Mouse (Mus musculus): Measurements from ENCODE around the gene Tiprl. TPM values are rescaled to one million over a fixed set of nuclear protein-coding genes. Genes with fewer than 3 reads are reported as not detected.

Gene Tiprl
- polyA plus RNA-seq (2015; fragmentation: Nextera tagmentation; extraction: Ambion mirVana), result 36.4 and 38.4 TPM in 2 replicates

- peak within 1 kb of the TSS; percentile 99 for H3K4me3 ChIP-seq (ENCODE audit: low read depth, low read length)
- H3K27me3 ChIP-seq (ENCODE audit: control insufficient read depth, insufficient read depth, low read depth, low read length), result no peaks in the 10 kb centered on the region
- H3K36me3 ChIP-seq (ENCODE audit: control insufficient read depth, insufficient read depth), result no peaks in the 10 kb centered on the region
- peak within 1 kb of the TSS; percentile 94 for H3K9ac ChIP-seq (ENCODE audit: low read depth, low read length)
- H3K4me1 ChIP-seq (ENCODE audit: control insufficient read depth, low read depth, low read length), result peaks cover 16% of the 10 kb centered on the region
- WGBS (ENCODE audit: insufficient replicate concordance), result under 1% methylated on average over 76 of the region's 76 CpGs
- H3K27ac ChIP-seq (ENCODE audit: low read length), result peak within 1 kb of the TSS; percentile 93
- peak within 1 kb of the TSS; percentile 95 for H3K4me2 ChIP-seq (ENCODE audit: low read depth, low read length)
- no peaks in the 10 kb centered on the region for H3K9me3 ChIP-seq (replicated peaks; ENCODE audit: control insufficient read depth, low read length)
- ATAC-seq (ENCODE audit: low read depth), result peak; percentile 99
Observed at GRCm38 (mm10) chr1:165236321-165237298, at the start of gene Tiprl. TSS of gene Tiprl (minus strand) at chr1:165236996.

- no peaks in the 10 kb centered on the region for H3K9me3 ChIP-seq (replicated peaks; ENCODE audit: control insufficient read depth, low read length)
- no peak overlapping the region for H3K27ac ChIP-seq (ENCODE audit: low read length)
- no peak overlapping the region for H3K4me2 ChIP-seq (ENCODE audit: low read depth, low read length)
- H3K36me3 ChIP-seq (ENCODE audit: control insufficient read depth, insufficient read depth), result no peaks in the 10 kb centered on the region
- no peak overlapping the region for H3K9ac ChIP-seq (ENCODE audit: low read depth, low read length)
- no peak for ATAC-seq (ENCODE audit: low read depth)
- WGBS (ENCODE audit: insufficient replicate concordance), result 45% methylated on average over 7 of the region's 7 CpGs
- peaks cover 29% of the 10 kb centered on the region for H3K27me3 ChIP-seq (ENCODE audit: control insufficient read depth, insufficient read depth, low read depth, low read length)
- H3K4me3 ChIP-seq (ENCODE audit: low read depth, low read length), result no peak overlapping the region
- H3K4me1 ChIP-seq (ENCODE audit: control insufficient read depth, low read depth, low read length), result no peaks in the 10 kb centered on the region; the same call in 1 of the 2 replicates
Observed at GRCm38 (mm10) chr1:165284096-165284495, 47.3 kb upstream of the Tiprl start.

- Histone ChIP-seq H3K9ac (ENCODE audit: low read depth, low read length) (no peak overlapping the region), H3K4me3 (ENCODE audit: low read depth, low read length) (no peak overlapping the region), H3K4me1 (ENCODE audit: control insufficient read depth, low read depth, low read length) (no peaks in the 10 kb centered on the region; the same call in 1 of the 2 replicates), H3K9me3 (replicated peaks; ENCODE audit: control insufficient read depth, low read length) (no peaks in the 10 kb centered on the region), H3K36me3 (ENCODE audit: control insufficient read depth, insufficient read depth) (no peaks in the 10 kb centered on the region), H3K27ac (ENCODE audit: low read length) (no peak overlapping the region), H3K4me2 (ENCODE audit: low read depth, low read length) (no peak overlapping the region), H3K27me3 (ENCODE audit: control insufficient read depth, insufficient read depth, low read depth, low read length) (peaks cover 29% of the 10 kb centered on the region)
- ATAC-seq (ENCODE audit: low read depth), result no peak
- WGBS (ENCODE audit: insufficient replicate concordance), result 34% methylated on average over 7 of the region's 7 CpGs
Observed at GRCm38 (mm10) chr1:165282967-165283345, 46.2 kb upstream of the Tiprl start.

GRCm38 (mm10) chr1:165282222-165282966 lies 45.6 kb upstream of the Tiprl start:
- WGBS (ENCODE audit: insufficient replicate concordance), result 2% methylated on average over 34 of the region's 35 CpGs
- no peaks in the 10 kb centered on the region; the same call in 1 of the 2 replicates for H3K4me1 ChIP-seq (ENCODE audit: control insufficient read depth, low read depth, low read length)
- 0 out of 2 replicates have a peak, but pooled peaks have one; percentile 7 for ATAC-seq (ENCODE audit: low read depth)

GRCm38 (mm10) chr1:165281351-165282221 lies 44.8 kb upstream of the Tiprl start:
- no peaks in the 10 kb centered on the region for H3K36me3 ChIP-seq (ENCODE audit: control insufficient read depth, insufficient read depth)
- H3K4me1 ChIP-seq (ENCODE audit: control insufficient read depth, low read depth, low read length), result no peaks in the 10 kb centered on the region; the same call in 1 of the 2 replicates
- peaks cover 29% of the 10 kb centered on the region for H3K27me3 ChIP-seq (ENCODE audit: control insufficient read depth, insufficient read depth, low read depth, low read length)
- H3K27ac ChIP-seq (ENCODE audit: low read length), result no peak overlapping the region
- H3K4me3 ChIP-seq (ENCODE audit: low read depth, low read length), result peak overlapping the region; percentile 55
- no peaks in the 10 kb centered on the region for H3K9me3 ChIP-seq (replicated peaks; ENCODE audit: control insufficient read depth, low read length)
- 2% methylated on average over 42 of the region's 71 CpGs for WGBS (ENCODE audit: insufficient replicate concordance)
- H3K4me2 ChIP-seq (ENCODE audit: low read depth, low read length), result peak overlapping the region; percentile 69
- peak; percentile 48; the same call in 1 of the 2 replicates for ATAC-seq (ENCODE audit: low read depth)
- H3K9ac ChIP-seq (ENCODE audit: low read depth, low read length), result peak overlapping the region; percentile 32

More at GRCm38 (mm10) chr1:165282222-165282966, 45.6 kb upstream of the Tiprl start:
- Histone ChIP-seq H3K27ac (ENCODE audit: low read length) (no peak overlapping the region), H3K27me3 (ENCODE audit: control insufficient read depth, insufficient read depth, low read depth, low read length) (peaks cover 29% of the 10 kb centered on the region), H3K4me3 (ENCODE audit: low read depth, low read length) (peak overlapping the region; percentile 55), H3K9me3 (replicated peaks; ENCODE audit: control insufficient read depth, low read length) (no peaks in the 10 kb centered on the region), H3K9ac (ENCODE audit: low read depth, low read length) (peak overlapping the region; percentile 32), H3K36me3 (ENCODE audit: control insufficient read depth, insufficient read depth) (no peaks in the 10 kb centered on the region), H3K4me2 (ENCODE audit: low read depth, low read length) (peak overlapping the region; percentile 69)

GRCm38 (mm10) chr1:165280741-165281140 lies 43.9 kb upstream of the Tiprl start:
- no peak overlapping the region for H3K9ac ChIP-seq (ENCODE audit: low read depth, low read length)
- WGBS (ENCODE audit: insufficient replicate concordance), result 59% methylated on average over 10 of the region's 10 CpGs
- no peak overlapping the region for H3K4me3 ChIP-seq (ENCODE audit: low read depth, low read length)
- no peaks in the 10 kb centered on the region for H3K36me3 ChIP-seq (ENCODE audit: control insufficient read depth, insufficient read depth)
- H3K27ac ChIP-seq (ENCODE audit: low read length), result no peak overlapping the region
- peaks cover 29% of the 10 kb centered on the region for H3K27me3 ChIP-seq (ENCODE audit: control insufficient read depth, insufficient read depth, low read depth, low read length)
- H3K4me1 ChIP-seq (ENCODE audit: control insufficient read depth, low read depth, low read length), result no peaks in the 10 kb centered on the region; the same call in 1 of the 2 replicates
- ATAC-seq (ENCODE audit: low read depth), result no peak
- no peaks in the 10 kb centered on the region for H3K9me3 ChIP-seq (replicated peaks; ENCODE audit: control insufficient read depth, low read length)
- no peak overlapping the region for H3K4me2 ChIP-seq (ENCODE audit: low read depth, low read length)

GRCm38 (mm10) chr1:165274946-165275345 lies 38.1 kb upstream of the Tiprl start:
- no peaks in the 10 kb centered on the region for H3K4me1 ChIP-seq (ENCODE audit: control insufficient read depth, low read depth, low read length)

GRCm38 (mm10) chr1:165252027-165252671 lies 15.4 kb upstream of the Tiprl start:
- Histone ChIP-seq H3K27me3 (ENCODE audit: control insufficient read depth, insufficient read depth, low read depth, low read length) (no peaks in the 10 kb centered on the region), H3K27ac (ENCODE audit: low read length) (no peak overlapping the region), H3K4me2 (ENCODE audit: low read depth, low read length) (no peak overlapping the region)

More at GRCm38 (mm10) chr1:165274946-165275345, 38.1 kb upstream of the Tiprl start:
- Histone ChIP-seq H3K9ac (ENCODE audit: low read depth, low read length) (no peak overlapping the region), H3K4me2 (ENCODE audit: low read depth, low read length) (no peak overlapping the region), H3K4me3 (ENCODE audit: low read depth, low read length) (no peak overlapping the region), H3K27me3 (ENCODE audit: control insufficient read depth, insufficient read depth, low read depth, low read length) (no peaks in the 10 kb centered on the region), H3K27ac (ENCODE audit: low read length) (no peak overlapping the region), H3K36me3 (ENCODE audit: control insufficient read depth, insufficient read depth) (no peaks in the 10 kb centered on the region), H3K9me3 (replicated peaks; ENCODE audit: control insufficient read depth, low read length) (no peaks in the 10 kb centered on the region)
- 68% methylated on average over 6 of the region's 6 CpGs for WGBS (ENCODE audit: insufficient replicate concordance)
- ATAC-seq (ENCODE audit: low read depth), result no peak

More at GRCm38 (mm10) chr1:165252027-165252671, 15.4 kb upstream of the Tiprl start:
- Histone ChIP-seq H3K4me3 (ENCODE audit: low read depth, low read length) (no peak overlapping the region), H3K36me3 (ENCODE audit: control insufficient read depth, insufficient read depth) (no peaks in the 10 kb centered on the region), H3K9me3 (replicated peaks; ENCODE audit: control insufficient read depth, low read length) (no peaks in the 10 kb centered on the region), H3K4me1 (ENCODE audit: control insufficient read depth, low read depth, low read length) (no peaks in the 10 kb centered on the region), H3K9ac (ENCODE audit: low read depth, low read length) (no peak overlapping the region)
- no peak for ATAC-seq (ENCODE audit: low read depth)
- WGBS (ENCODE audit: insufficient replicate concordance), result 40% methylated on average over 11 of the region's 11 CpGs

Measured in liver, embryonic 16.5 days (tissue).